Mouse (Mus musculus): ENCODE results near the gene Abca14. TPM values are rescaled to one million over a fixed set of nuclear protein-coding genes. Genes with fewer than 3 reads are reported as not detected.

Gene Abca14
- not detected in 2 replicates for total RNA-seq (2017)

GRCm38 (mm10) chr7:120203789-120204188, at the start of gene Abca14:
Gene Abca14, plus strand, starts transcription at chr7:120203961.
- ATAC-seq (ENCODE audit: extremely low read depth, insufficient number of reproducible peaks, low FRiP score, poor library complexity, severe bottlenecking): no peak

GRCm38 (mm10) chr7:120156841-120157409, 46.8 kb upstream of the Abca14 start:
- no peak for ATAC-seq (ENCODE audit: extremely low read depth, insufficient number of reproducible peaks, low FRiP score, poor library complexity, severe bottlenecking)

- no peak for ATAC-seq (ENCODE audit: extremely low read depth, insufficient number of reproducible peaks, low FRiP score, poor library complexity, severe bottlenecking)
Measured at GRCm38 (mm10) chr7:120157575-120158061, 46.1 kb upstream of the Abca14 start.

- no peak for ATAC-seq (ENCODE audit: extremely low read depth, insufficient number of reproducible peaks, low FRiP score, poor library complexity, severe bottlenecking)
Measured at GRCm38 (mm10) chr7:120158121-120158613, 45.6 kb upstream of the Abca14 start.

- ATAC-seq (ENCODE audit: extremely low read depth, insufficient number of reproducible peaks, low FRiP score, poor library complexity, severe bottlenecking): no peak
Measured at GRCm38 (mm10) chr7:120163581-120164251, 40.0 kb upstream of the Abca14 start.

GRCm38 (mm10) chr7:120172188-120172700, 31.5 kb upstream of the Abca14 start:
- no peak for ATAC-seq (ENCODE audit: extremely low read depth, insufficient number of reproducible peaks, low FRiP score, poor library complexity, severe bottlenecking)

GRCm38 (mm10) chr7:120173603-120174244, 30.0 kb upstream of the Abca14 start, which contains the start of gene Anks4b:
Gene Anks4b, plus strand, starts transcription at chr7:120173858.
- no peak for ATAC-seq (ENCODE audit: extremely low read depth, insufficient number of reproducible peaks, low FRiP score, poor library complexity, severe bottlenecking)

GRCm38 (mm10) chr7:120174723-120175504, 28.8 kb upstream of the Abca14 start:
- ATAC-seq (ENCODE audit: extremely low read depth, insufficient number of reproducible peaks, low FRiP score, poor library complexity, severe bottlenecking): no peak

- no peak for ATAC-seq (ENCODE audit: extremely low read depth, insufficient number of reproducible peaks, low FRiP score, poor library complexity, severe bottlenecking)
Measured at GRCm38 (mm10) chr7:120177611-120178010, 26.1 kb upstream of the Abca14 start.

- no peak for ATAC-seq (ENCODE audit: extremely low read depth, insufficient number of reproducible peaks, low FRiP score, poor library complexity, severe bottlenecking)
Measured at GRCm38 (mm10) chr7:120178935-120179334, 24.8 kb upstream of the Abca14 start.

- ATAC-seq (ENCODE audit: extremely low read depth, insufficient number of reproducible peaks, low FRiP score, poor library complexity, severe bottlenecking): no peak
Measured at GRCm38 (mm10) chr7:120180547-120180946, 23.2 kb upstream of the Abca14 start.

GRCm38 (mm10) chr7:120181401-120182230, 22.1 kb upstream of the Abca14 start:
- no peak for ATAC-seq (ENCODE audit: extremely low read depth, insufficient number of reproducible peaks, low FRiP score, poor library complexity, severe bottlenecking)

GRCm38 (mm10) chr7:120182891-120183290, 20.9 kb upstream of the Abca14 start:
- no peak for ATAC-seq (ENCODE audit: extremely low read depth, insufficient number of reproducible peaks, low FRiP score, poor library complexity, severe bottlenecking)

GRCm38 (mm10) chr7:120188946-120189345, 14.8 kb upstream of the Abca14 start:
- no peak for ATAC-seq (ENCODE audit: extremely low read depth, insufficient number of reproducible peaks, low FRiP score, poor library complexity, severe bottlenecking)

- ATAC-seq (ENCODE audit: extremely low read depth, insufficient number of reproducible peaks, low FRiP score, poor library complexity, severe bottlenecking): no peak
Measured at GRCm38 (mm10) chr7:120189369-120190149, 14.2 kb upstream of the Abca14 start.

- no peak for ATAC-seq (ENCODE audit: extremely low read depth, insufficient number of reproducible peaks, low FRiP score, poor library complexity, severe bottlenecking)
Measured at GRCm38 (mm10) chr7:120190150-120190665, 13.6 kb upstream of the Abca14 start.

- no peak for ATAC-seq (ENCODE audit: extremely low read depth, insufficient number of reproducible peaks, low FRiP score, poor library complexity, severe bottlenecking)
Measured at GRCm38 (mm10) chr7:120192207-120192606, 11.6 kb upstream of the Abca14 start.
